Mouse (Mus musculus): ENCODE results near the gene 5730455P16Rik. TPM values are rescaled to one million over a fixed set of nuclear protein-coding genes. Genes with fewer than 3 reads are reported as not detected.

5730455P16Rik gene
- polyA plus RNA-seq, 1 experiment from 2014 or later = 40.4 TPM

- Histone ChIP-seq H3K4me2 (replicated peaks) (no peak overlapping the region), H3K4me3 (replicated peaks; ENCODE audit: low read length) (no peak overlapping the region), H3K4me1 (replicated peaks; ENCODE audit: control insufficient read depth, insufficient read depth, low read length) (peaks cover 19% of the 10 kb centered on the region; the same call in 1 of the 2 replicates), H3K27me3 (ENCODE audit: control insufficient read depth, insufficient read depth, low read length) (no peaks in the 10 kb centered on the region), H3K9me3 (ENCODE audit: control insufficient read depth, low read length) (no peaks in the 10 kb centered on the region), H3K9ac (no peak overlapping the region), H3K27ac (peak overlapping the region; percentile 58), H3K36me3 (replicated peaks; ENCODE audit: control insufficient read depth, insufficient read depth) (no peaks in the 10 kb centered on the region)
- ATAC-seq (ENCODE audit: low FRiP score) = no peak
- no peak for DNase-seq (ENCODE audit: low spot score)
- 20% methylated on average over 2 of the region's 2 CpGs for WGBS
These were observed 65.8 kb downstream of the 5730455P16Rik start for GRCm38 (mm10) chr11:80312049-80312448.

GRCm38 (mm10) chr11:80311271-80311670, 66.6 kb downstream of the 5730455P16Rik start:
- Histone ChIP-seq H3K27ac (peak overlapping the region; percentile 36; the same call in 1 of the 2 replicates), H3K4me3 (replicated peaks; ENCODE audit: low read length) (no peak overlapping the region), H3K9me3 (ENCODE audit: control insufficient read depth, low read length) (no peaks in the 10 kb centered on the region), H3K27me3 (ENCODE audit: control insufficient read depth, insufficient read depth, low read length) (no peaks in the 10 kb centered on the region), H3K4me2 (replicated peaks) (no peak overlapping the region), H3K4me1 (replicated peaks; ENCODE audit: control insufficient read depth, insufficient read depth, low read length) (peaks cover 19% of the 10 kb centered on the region; the same call in 1 of the 2 replicates), H3K36me3 (replicated peaks; ENCODE audit: control insufficient read depth, insufficient read depth) (no peaks in the 10 kb centered on the region), H3K9ac (0 out of 2 replicates have a peak overlapping the region, but pooled peaks have one; percentile 0)
- 0 out of 2 replicates have a peak, but pooled peaks have one; percentile 12 for ATAC-seq (ENCODE audit: low FRiP score)
- 32% methylated on average over 4 of the region's 4 CpGs for WGBS
- no peak for DNase-seq (ENCODE audit: low spot score)

Other genes starting within 250 kb of the 5730455P16Rik start
- gene Tefm, start 235.9 kb downstream of the 5730455P16Rik start, polyA plus RNA-seq (2014; fragmentation: Nextera tagmentation; extraction: Ambion mirVana) = 19.9 and 24.3 TPM in 2 replicates
- gene Adap2, start 223.9 kb downstream of the 5730455P16Rik start, polyA plus RNA-seq (2014; fragmentation: Nextera tagmentation; extraction: Ambion mirVana) = 3.4 and 3.6 TPM in 2 replicates
- 3.4 and 3.7 TPM in 2 replicates for gene Rnf135, start 194.2 kb downstream of the 5730455P16Rik start, polyA plus RNA-seq (2014; fragmentation: Nextera tagmentation; extraction: Ambion mirVana)
- 79.0 and 90.3 TPM in 2 replicates for gene Rhot1, start 169.0 kb downstream of the 5730455P16Rik start, polyA plus RNA-seq (2014; fragmentation: Nextera tagmentation; extraction: Ambion mirVana)
- gene Rhbdl3, start 77.1 kb downstream of the 5730455P16Rik start, polyA plus RNA-seq (2014; fragmentation: Nextera tagmentation; extraction: Ambion mirVana) = 4.6 and 5.4 TPM in 2 replicates
- 190 and 213 TPM in 2 replicates for gene Zfp207, start 5.2 kb upstream of the 5730455P16Rik start, polyA plus RNA-seq (2014; fragmentation: Nextera tagmentation; extraction: Ambion mirVana)
- 256 and 266 TPM in 2 replicates for gene Psmd11, start 50.6 kb upstream of the 5730455P16Rik start, polyA plus RNA-seq (2014; fragmentation: Nextera tagmentation; extraction: Ambion mirVana)
- 90.1 and 92.7 TPM in 2 replicates for gene Cdk5r1, start 99.0 kb upstream of the 5730455P16Rik start, polyA plus RNA-seq (2014; fragmentation: Nextera tagmentation; extraction: Ambion mirVana)